Mouse (Mus musculus): ENCODE results near the gene Adgrv1. TPM values are rescaled to one million over a fixed set of nuclear protein-coding genes. Genes with fewer than 3 reads are reported as not detected.

Adgrv1 gene
- polyA plus RNA-seq, 1 experiment = 0.81 TPM

GRCm38 (mm10) chr13:81239427-81239826 is 393.5 kb downstream of the Adgrv1 start:
- no peak for TF ChIP-seq CTCF (IDR thresholded peaks at IDR 0.05; ENCODE audit: borderline replicate concordance, insufficient read depth, low read length)
- no peak for TF ChIP-seq POLR2A (IDR thresholded peaks at IDR 0.05; ENCODE audit: low read depth, low read length)
- Histone ChIP-seq H3K27ac (ENCODE audit: insufficient read depth, low read length) (no peak overlapping the region), H3K4me1 (ENCODE audit: control insufficient read depth, insufficient read depth, low read length) (no peaks in the 10 kb centered on the region), H3K4me3 (ENCODE audit: insufficient read depth, low read length) (no peak overlapping the region)

DNA sequence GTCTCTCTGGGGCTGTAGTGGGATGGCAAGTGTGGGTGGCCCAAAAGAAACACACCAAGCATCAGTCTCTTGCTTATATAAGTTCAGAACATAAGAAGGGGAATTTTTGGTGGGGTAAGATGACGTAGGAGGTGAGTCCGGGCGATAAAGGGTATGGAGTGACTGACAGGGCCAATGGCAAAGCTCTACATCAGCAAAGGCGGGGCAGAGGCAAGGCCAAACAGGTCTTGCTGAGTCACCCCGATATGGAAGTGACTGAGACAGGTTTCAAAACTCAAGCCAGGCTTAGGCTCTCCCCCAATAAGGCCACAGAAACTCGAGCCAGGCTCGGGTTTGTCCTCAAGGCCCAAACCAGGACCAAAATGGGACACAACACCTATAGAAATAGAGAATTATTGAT is 394.1 kb downstream of the Adgrv1 start:
- H3K27ac ChIP-seq (ENCODE audit: insufficient read depth, low read length) = no peak overlapping the region
- no peak overlapping the region for H3K4me3 ChIP-seq (ENCODE audit: insufficient read depth, low read length)
- H3K4me1 ChIP-seq (ENCODE audit: control insufficient read depth, insufficient read depth, low read length) = no peaks in the 10 kb centered on the region
- TF ChIP-seq POLR2A (IDR thresholded peaks at IDR 0.05; ENCODE audit: low read depth, low read length) (no peak), CTCF (IDR thresholded peaks at IDR 0.05; ENCODE audit: borderline replicate concordance, insufficient read depth, low read length) (no peak)

DNA sequence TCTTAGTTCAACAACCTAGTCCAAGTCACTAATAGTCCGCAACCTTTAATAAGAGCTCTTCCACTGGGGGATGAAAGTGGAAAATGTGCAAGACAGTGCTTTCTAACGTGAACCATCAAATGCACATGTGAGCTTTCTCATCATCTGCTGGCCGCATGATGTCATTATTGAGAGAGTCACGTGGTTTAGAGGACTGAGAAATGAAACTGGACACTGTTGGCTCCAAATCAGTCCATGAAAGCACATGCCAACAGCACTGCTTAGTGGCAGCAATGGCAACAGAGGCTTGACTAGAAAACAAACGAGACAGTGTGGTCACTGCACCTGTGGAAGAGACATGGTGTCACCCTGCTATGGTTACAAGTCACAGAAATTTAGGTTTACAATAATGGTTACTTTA is 395.0 kb downstream of the Adgrv1 start:
- Histone ChIP-seq H3K4me3 (ENCODE audit: insufficient read depth, low read length) (no peak overlapping the region), H3K4me1 (ENCODE audit: control insufficient read depth, insufficient read depth, low read length) (no peaks in the 10 kb centered on the region), H3K27ac (ENCODE audit: insufficient read depth, low read length) (no peak overlapping the region)
- TF ChIP-seq CTCF (IDR thresholded peaks at IDR 0.05; ENCODE audit: borderline replicate concordance, insufficient read depth, low read length) = no peak
- TF ChIP-seq POLR2A (IDR thresholded peaks at IDR 0.05; ENCODE audit: low read depth, low read length) = no peak

DNA sequence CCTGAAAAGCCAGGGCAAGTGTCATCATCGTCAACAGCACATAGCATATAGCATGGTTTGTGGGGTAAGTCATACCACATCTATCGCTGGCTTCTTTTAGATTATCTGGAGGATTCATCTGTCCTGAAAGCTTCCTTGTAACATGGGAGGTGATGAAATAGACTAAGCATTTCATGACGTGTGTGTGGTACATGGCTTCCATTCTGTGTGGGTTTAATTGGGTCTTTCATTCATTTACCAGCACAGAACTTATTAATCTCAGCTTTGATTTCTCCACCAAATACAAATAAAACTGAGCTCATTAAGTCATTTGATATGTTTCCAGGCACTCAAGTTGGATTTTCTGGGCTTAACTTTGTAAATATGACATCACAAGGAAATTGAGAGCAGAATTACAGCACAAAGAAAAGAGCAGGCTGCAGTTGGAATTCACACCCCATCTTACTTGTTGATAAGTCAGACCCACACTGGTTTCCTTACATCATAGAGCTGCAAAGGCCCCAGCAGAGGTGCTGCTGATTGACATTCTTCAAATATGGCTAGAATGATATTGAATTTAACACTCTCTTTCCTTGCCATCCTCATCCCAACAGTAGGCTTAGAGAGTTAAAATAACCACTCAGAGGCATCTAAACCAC is 396.1 kb downstream of the Adgrv1 start:
- no peaks in the 10 kb centered on the region for H3K4me1 ChIP-seq (ENCODE audit: control insufficient read depth, insufficient read depth, low read length)
- no peak overlapping the region for H3K27ac ChIP-seq (ENCODE audit: insufficient read depth, low read length)
- TF ChIP-seq CTCF (IDR thresholded peaks at IDR 0.05; ENCODE audit: borderline replicate concordance, insufficient read depth, low read length) (no peak), POLR2A (IDR thresholded peaks at IDR 0.05; ENCODE audit: low read depth, low read length) (no peak)
- H3K4me3 ChIP-seq (ENCODE audit: insufficient read depth, low read length) = no peak overlapping the region

DNA sequence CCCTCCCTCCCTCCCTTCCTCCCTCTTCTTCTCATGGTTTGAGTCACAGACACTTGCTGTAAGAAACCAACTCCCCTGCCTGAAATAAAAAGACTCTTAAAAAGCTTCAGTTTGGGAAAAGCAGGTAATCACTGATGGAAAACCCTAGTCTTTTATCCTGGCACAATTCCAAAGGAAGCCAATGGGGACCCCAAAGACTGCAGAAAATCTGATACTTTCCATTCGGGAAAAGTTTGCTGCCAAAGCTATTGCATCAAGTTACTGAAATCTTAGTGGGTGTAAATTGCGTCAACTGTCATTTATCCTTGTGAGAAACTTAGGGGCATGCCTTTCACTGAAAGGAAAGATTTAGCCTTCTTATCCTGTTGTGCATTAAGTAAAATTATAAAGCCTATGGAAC is 398.9 kb downstream of the Adgrv1 start:
- Histone ChIP-seq H3K27ac (ENCODE audit: insufficient read depth, low read length) (no peak overlapping the region), H3K4me1 (ENCODE audit: control insufficient read depth, insufficient read depth, low read length) (no peaks in the 10 kb centered on the region), H3K4me3 (ENCODE audit: insufficient read depth, low read length) (no peak overlapping the region)
- no peak for TF ChIP-seq POLR2A (IDR thresholded peaks at IDR 0.05; ENCODE audit: low read depth, low read length)
- no peak for TF ChIP-seq CTCF (IDR thresholded peaks at IDR 0.05; ENCODE audit: borderline replicate concordance, insufficient read depth, low read length)

DNA sequence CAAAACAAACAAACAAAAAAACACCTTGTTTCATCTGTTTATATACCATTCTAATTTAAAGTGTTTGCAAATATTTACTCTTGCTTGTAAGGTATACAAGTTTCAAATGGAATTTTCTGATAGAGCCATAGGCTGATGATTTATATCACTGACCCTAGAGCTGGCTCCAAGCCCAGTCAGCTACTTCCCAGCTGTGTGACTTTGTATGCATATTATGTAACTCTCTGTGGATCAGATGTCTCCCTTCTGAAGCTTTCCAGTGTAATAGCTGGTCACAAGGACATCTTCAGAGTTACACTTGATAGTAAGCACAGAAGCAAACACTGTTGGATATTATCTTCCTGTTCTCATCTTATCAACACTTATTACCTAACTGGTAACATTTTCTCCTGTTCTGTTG is 400.1 kb downstream of the Adgrv1 start:
- no peak overlapping the region for H3K4me3 ChIP-seq (ENCODE audit: insufficient read depth, low read length)
- no peak for TF ChIP-seq POLR2A (IDR thresholded peaks at IDR 0.05; ENCODE audit: low read depth, low read length)
- TF ChIP-seq CTCF (IDR thresholded peaks at IDR 0.05; ENCODE audit: borderline replicate concordance, insufficient read depth, low read length) = no peak
- no peak overlapping the region for H3K27ac ChIP-seq (ENCODE audit: insufficient read depth, low read length)
- H3K4me1 ChIP-seq (ENCODE audit: control insufficient read depth, insufficient read depth, low read length) = no peaks in the 10 kb centered on the region

DNA sequence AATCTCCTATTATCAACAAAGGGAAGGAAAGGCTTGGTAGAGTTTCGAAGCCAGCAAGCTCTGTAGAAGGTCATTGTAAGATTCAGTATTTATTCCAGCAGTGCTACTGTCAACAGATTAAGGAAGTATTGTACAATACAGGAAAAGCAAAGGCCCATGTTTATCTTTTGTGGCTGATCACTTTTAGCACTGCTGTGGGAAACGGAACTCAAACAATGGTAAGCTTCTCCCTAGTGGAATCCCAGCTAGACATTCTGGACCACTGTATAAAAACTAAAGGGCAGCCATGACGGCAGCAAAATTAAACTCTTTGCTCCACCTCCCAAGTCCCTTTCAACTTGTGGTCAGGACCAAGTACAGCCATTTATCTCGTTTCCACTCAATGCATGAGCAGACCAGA is 402.8 kb downstream of the Adgrv1 start:
- Histone ChIP-seq H3K4me3 (ENCODE audit: insufficient read depth, low read length) (no peak overlapping the region), H3K4me1 (ENCODE audit: control insufficient read depth, insufficient read depth, low read length) (no peaks in the 10 kb centered on the region), H3K27ac (ENCODE audit: insufficient read depth, low read length) (no peak overlapping the region)
- TF ChIP-seq POLR2A (IDR thresholded peaks at IDR 0.05; ENCODE audit: low read depth, low read length) = no peak
- TF ChIP-seq CTCF (IDR thresholded peaks at IDR 0.05; ENCODE audit: borderline replicate concordance, insufficient read depth, low read length) = no peak

DNA sequence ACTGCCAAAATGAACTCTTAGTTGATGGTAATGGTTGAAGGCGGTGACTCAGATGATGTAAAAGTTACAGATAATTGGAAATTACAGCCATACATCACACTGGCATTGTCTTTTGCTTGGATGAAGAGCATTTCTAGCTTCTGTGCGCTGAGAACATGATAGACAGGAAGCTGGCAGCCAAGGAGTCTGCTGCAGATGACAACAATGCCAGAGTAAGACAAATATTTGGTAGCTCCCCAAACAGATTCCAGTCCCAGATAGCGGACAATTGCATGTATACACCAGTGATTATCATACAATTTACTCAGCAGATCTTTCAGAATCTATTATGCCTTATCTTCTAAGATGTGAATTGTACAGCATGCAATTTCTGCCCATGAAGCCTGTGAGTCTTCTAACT is 409.2 kb downstream of the Adgrv1 start:
- TF ChIP-seq CTCF (IDR thresholded peaks at IDR 0.05; ENCODE audit: borderline replicate concordance, insufficient read depth, low read length) (no peak), POLR2A (IDR thresholded peaks at IDR 0.05; ENCODE audit: low read depth, low read length) (no peak)
- Histone ChIP-seq H3K27ac (ENCODE audit: insufficient read depth, low read length) (no peak overlapping the region), H3K4me3 (ENCODE audit: insufficient read depth, low read length) (no peak overlapping the region)

GRCm38 (mm10) chr13:81222377-81222776 is 410.6 kb downstream of the Adgrv1 start:
- no peak overlapping the region for H3K4me3 ChIP-seq (ENCODE audit: insufficient read depth, low read length)
- H3K27ac ChIP-seq (ENCODE audit: insufficient read depth, low read length) = no peak overlapping the region
- TF ChIP-seq POLR2A (IDR thresholded peaks at IDR 0.05; ENCODE audit: low read depth, low read length) = no peak
- no peak for TF ChIP-seq CTCF (IDR thresholded peaks at IDR 0.05; ENCODE audit: borderline replicate concordance, insufficient read depth, low read length)
- no peaks in the 10 kb centered on the region for H3K4me1 ChIP-seq (ENCODE audit: control insufficient read depth, insufficient read depth, low read length)

More for the DNA sequence above, 409.2 kb downstream of the Adgrv1 start:
- H3K4me1 ChIP-seq (ENCODE audit: control insufficient read depth, insufficient read depth, low read length) = no peaks in the 10 kb centered on the region

DNA sequence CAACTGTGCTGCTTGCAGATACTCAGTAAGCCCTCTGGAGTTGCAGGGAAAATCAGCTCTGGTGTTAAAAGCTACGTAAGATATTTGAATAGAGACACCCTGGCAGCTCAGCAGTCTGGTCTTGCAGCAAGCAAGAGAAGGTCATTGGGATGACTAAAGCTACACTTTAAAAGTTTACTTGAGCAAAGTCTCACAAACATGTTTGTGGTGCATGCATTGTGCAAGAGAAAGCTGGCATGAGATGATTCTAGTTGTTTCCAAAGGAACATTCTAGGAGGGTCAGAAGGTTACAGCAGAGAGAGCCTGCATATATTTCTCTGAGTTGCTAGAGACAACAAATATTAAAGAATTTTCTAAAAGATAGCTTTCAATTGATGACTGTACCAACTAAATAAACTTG is 421.5 kb downstream of the Adgrv1 start:
- TF ChIP-seq POLR2A (IDR thresholded peaks at IDR 0.05; ENCODE audit: low read depth, low read length) = no peak
- TF ChIP-seq CTCF (IDR thresholded peaks at IDR 0.05; ENCODE audit: borderline replicate concordance, insufficient read depth, low read length) = no peak
- Histone ChIP-seq H3K27ac (ENCODE audit: insufficient read depth, low read length) (no peak overlapping the region), H3K4me3 (ENCODE audit: insufficient read depth, low read length) (no peak overlapping the region), H3K4me1 (ENCODE audit: control insufficient read depth, insufficient read depth, low read length) (no peaks in the 10 kb centered on the region)

All from embryonic fibroblast, embryonic 13.5 days (primary cell).